Mouse (Mus musculus): ENCODE measurements around the gene Nipbl. TPM values are rescaled to one million over a fixed set of nuclear protein-coding genes. Genes with fewer than 3 reads are reported as not detected.
"Not testable (repeated sequence)": the region's sequence is repeated elsewhere in the genome, so short reads cannot be mapped to it uniquely, and the experiment has no call there.

The Nipbl gene
- total RNA-seq, 2 experiments from 2014 or later: 28.8 to 32.3 TPM

- DNase-seq (ENCODE audit: extremely low spot score in 1 of 2, low spot score in 1 of 2): no peak
Measured at GRCm38 (mm10) chr15:8317381-8317780, 126.9 kb downstream of the Nipbl start.

DNA sequence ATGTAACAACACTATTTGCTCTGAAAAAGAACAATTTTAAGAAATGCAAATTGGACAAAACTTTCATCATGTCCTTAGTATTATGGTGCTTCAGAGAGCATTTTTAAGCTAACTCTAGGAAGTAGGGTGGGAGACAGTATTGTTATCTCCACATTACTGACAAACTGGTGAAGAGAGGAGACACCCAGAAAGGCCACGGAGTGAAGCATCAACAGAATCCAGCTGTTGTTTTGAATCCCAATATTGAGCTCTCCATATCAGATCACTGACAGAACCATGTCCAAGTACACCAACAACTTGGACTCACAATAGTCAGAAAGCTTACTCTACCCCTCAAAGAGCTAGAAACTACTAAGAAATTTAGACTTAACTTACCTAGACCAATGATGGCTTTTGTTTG is 138.8 kb downstream of the Nipbl start:
- no peak for DNase-seq (ENCODE audit: extremely low spot score in 1 of 2, low spot score in 1 of 2)

DNA sequence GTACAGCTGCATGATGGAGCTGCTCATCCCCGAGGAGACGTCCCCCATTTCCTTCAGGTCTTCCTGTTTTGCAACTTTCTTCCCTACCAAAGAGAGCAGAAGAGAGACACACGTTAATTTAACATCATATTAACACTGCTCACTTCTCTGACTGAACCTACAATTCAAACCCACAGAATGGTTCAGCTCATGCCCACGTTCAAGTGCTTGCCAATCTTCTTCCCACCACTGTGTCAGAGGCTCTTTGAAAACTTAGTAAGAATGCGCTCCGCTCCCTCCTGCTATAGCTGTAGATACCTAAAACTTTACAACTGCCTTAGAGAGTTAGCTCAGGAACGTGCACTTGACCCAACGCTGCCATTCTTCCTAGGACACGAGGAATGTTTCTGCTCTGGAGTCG is 141.3 kb downstream of the Nipbl start:
- no peak for DNase-seq (ENCODE audit: extremely low spot score in 1 of 2, low spot score in 1 of 2)

- DNase-seq (ENCODE audit: extremely low spot score in 1 of 2, low spot score in 1 of 2): no peak
Measured at GRCm38 (mm10) chr15:8294150-8294549, 150.1 kb downstream of the Nipbl start.

DNA sequence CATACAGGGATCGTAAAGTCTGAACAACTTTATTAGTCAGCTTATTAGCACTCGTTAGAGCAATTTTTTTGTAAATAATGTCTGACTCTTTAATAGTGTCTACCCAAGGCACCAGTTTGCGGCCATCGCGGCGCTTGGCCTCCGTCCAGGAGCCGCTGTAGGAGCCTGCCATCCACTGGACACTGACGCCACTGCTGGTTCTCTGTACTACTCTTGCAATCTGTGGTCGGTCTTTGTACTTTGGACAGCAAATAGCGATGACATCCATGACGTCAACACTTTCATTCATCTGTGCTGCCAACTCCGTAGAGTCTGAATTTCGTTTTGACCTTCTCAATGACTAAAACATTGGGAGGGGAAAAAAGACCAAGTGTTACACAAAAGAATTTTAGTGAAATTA is 153.0 kb downstream of the Nipbl start:
- DNase-seq (ENCODE audit: extremely low spot score in 1 of 2, low spot score in 1 of 2): no peak

DNA sequence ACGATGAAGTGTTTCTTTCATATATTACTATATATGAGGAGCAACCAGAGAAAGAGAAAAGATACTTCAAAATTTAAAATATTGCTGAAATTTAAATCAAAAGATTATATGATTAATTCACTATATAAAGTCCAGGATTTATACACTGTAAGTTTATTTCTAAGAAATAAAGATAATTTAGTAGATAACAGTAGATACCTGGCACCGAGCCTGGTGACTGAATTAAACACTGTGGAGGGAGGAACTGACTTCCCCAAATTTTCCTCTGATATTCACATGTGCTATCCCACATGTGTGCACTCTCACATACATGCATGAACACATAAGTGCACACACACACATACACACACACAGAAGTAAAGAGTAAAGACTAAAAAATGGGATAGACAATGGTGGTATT is 162.1 kb downstream of the Nipbl start:
- DNase-seq (ENCODE audit: extremely low spot score in 1 of 2, low spot score in 1 of 2): no peak

- DNase-seq (ENCODE audit: extremely low spot score in 1 of 2, low spot score in 1 of 2): peak in 1 of 2 experiments; percentile 19
Measured at GRCm38 (mm10) chr15:8281701-8282100, 162.6 kb downstream of the Nipbl start.

DNA sequence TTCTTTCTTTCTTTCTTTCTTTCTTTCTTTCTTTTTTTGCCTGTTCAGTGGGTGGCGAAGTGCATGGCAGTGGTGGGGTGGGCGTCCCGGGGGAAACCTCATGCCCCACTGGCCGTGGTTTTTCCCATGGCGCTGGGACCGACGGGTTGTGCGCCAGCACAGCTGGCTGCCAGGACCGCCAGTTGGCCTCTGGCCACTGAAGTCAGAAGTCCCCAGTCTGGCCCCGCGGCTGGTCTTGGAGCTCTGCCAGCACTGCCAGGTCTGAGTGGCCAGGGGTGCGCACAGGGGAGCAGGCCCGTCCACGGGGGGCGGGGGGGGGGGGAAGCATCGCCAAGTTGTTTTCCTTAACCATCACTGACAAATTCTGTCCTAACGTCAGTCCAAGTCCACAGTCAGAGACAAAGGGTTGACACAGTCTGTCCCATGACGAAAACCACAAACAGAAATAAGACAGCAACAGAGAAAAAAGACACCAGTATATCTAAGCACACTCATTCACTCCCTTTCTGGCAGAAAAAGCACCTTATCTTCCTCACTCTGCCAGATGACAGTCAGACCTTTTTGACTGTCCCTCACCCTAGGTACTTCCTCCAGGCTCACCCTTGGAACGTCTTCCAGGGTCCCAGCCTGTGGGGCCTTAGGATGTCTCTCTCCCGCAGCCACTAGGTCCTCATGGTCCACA is 164.2 kb downstream of the Nipbl start:
- no peak for DNase-seq (ENCODE audit: extremely low spot score in 1 of 2, low spot score in 1 of 2)

- no peak for DNase-seq (ENCODE audit: extremely low spot score in 1 of 2, low spot score in 1 of 2)
Measured at GRCm38 (mm10) chr15:8279320-8279779, 164.9 kb downstream of the Nipbl start.

GRCm38 (mm10) chr15:8277916-8278315 is 166.3 kb downstream of the Nipbl start:
- DNase-seq (ENCODE audit: extremely low spot score in 1 of 2, low spot score in 1 of 2): not testable (repeated sequence)

GRCm38 (mm10) chr15:8271952-8272351 is 172.3 kb downstream of the Nipbl start:
- DNase-seq (ENCODE audit: extremely low spot score in 1 of 2, low spot score in 1 of 2): no peak

- DNase-seq (ENCODE audit: extremely low spot score in 1 of 2, low spot score in 1 of 2): no peak
Measured at GRCm38 (mm10) chr15:8268231-8268630, 176.0 kb downstream of the Nipbl start.

DNA sequence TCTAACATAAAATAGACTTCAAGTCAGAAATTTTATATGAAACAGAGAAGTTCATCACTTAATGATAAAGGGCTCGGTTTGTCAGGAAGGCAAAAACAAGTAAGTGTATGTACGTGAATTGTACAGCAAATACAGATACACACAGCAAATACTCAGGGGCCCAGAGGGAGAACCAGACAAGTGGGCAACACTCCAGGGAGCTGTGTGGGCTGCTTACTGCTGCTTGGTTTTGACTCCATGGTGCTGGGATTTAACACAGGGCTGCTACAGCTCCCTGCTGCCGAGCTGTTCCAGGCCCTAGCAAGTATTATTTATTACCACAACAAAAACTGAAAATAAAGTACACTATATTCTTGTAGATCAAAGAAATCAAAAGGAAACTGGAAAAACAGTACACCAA is 177.1 kb downstream of the Nipbl start:
- no peak for DNase-seq (ENCODE audit: extremely low spot score in 1 of 2, low spot score in 1 of 2)

GRCm38 (mm10) chr15:8265946-8266345 is 178.3 kb downstream of the Nipbl start:
- no peak for DNase-seq (ENCODE audit: extremely low spot score in 1 of 2, low spot score in 1 of 2)

Other genes with a start within 250 kb of the Nipbl start
- not detected for gene Gm2310, start 75.5 kb upstream of the Nipbl start, total RNA-seq (2021)

Data from layer of hippocampus, postnatal 25 days (tissue).